Mouse (Mus musculus) midbrain, postnatal 0 days (tissue): ENCODE data around the gene Fv1. TPM values are rescaled to one million over a fixed set of nuclear protein-coding genes. Genes with fewer than 3 reads are reported as not detected.

ENCODE experiments used
- ATAC-seq: fragments of 200-750 bp; cut with Nextera tagmentation; 2 replicates; pipeline ENCODE4 v1.8.0; 2017; ENCODE audit warnings: moderate number of reproducible peaks, mild to moderate bottlenecking, moderate TSS enrichment, moderate library complexity; ENCODE audit not compliant: low FRiP score
- DNase-seq: peaks from one replicate; pipeline ENCODE4 v3.0.0-alpha.2; 2015; ENCODE audit warnings: low spot score
- H3K27ac ChIP-seq: fragments of 300-500 bp; sonication (generic); 2 replicates; pipeline ENCODE4 v1.5.1; 2014; ENCODE audit warnings: low read depth, mild to moderate bottlenecking, low read length, mixed read lengths
- H3K27me3 ChIP-seq: fragments of 300-500 bp; sonication (generic); 2 replicates; pipeline ENCODE4 v1.6.1; 2014; ENCODE audit warnings: low read length, control low read depth, mixed read lengths; ENCODE audit not compliant: insufficient read depth
- H3K36me3 ChIP-seq: fragments of 300-500 bp; sonication (generic); 2 replicates; pipeline ENCODE4 v1.6.1; 2014; ENCODE audit warnings: low read length, control low read depth, mixed read lengths; ENCODE audit not compliant: insufficient read depth
- H3K4me1 ChIP-seq: fragments of 300-500 bp; sonication (generic); 2 replicates; pipeline ENCODE4 v1.6.1; 2014; ENCODE audit warnings: mild to moderate bottlenecking, control low read depth, antibody characterized with exemption, low read length, mixed read lengths; ENCODE audit not compliant: insufficient read depth
- H3K4me2 ChIP-seq: fragments of 300-500 bp; sonication (generic); 2 replicates; pipeline ENCODE4 v1.6.1; 2014; ENCODE audit warnings: low read depth, mild to moderate bottlenecking, low read length, mixed read lengths; ENCODE audit not compliant: poor library complexity, severe bottlenecking
- H3K4me3 ChIP-seq: fragments of 300-500 bp; sonication (generic); 2 replicates; pipeline ENCODE4 v1.5.1; 2014; ENCODE audit warnings: low read depth, mild to moderate bottlenecking, low read length, moderate library complexity
- H3K9ac ChIP-seq: fragments of 300-500 bp; sonication (generic); replicated peaks from 2 replicates; pipeline ENCODE4 v1.6.1; 2014; ENCODE audit warnings: mild to moderate bottlenecking, low read length, moderate library complexity, mixed read lengths; ENCODE audit not compliant: poor library complexity, severe bottlenecking
- H3K9me3 ChIP-seq: fragments of 300-500 bp; sonication (generic); 2 replicates; pipeline ENCODE4 v1.6.1; 2016; ENCODE audit warnings: low read length, control low read depth
- CTCF ChIP-seq: IDR thresholded peaks from 2 replicates; pipeline ENCODE4 v1.5.1; 2016; ENCODE audit warnings: antibody characterized with exemption, mild to moderate bottlenecking
- WGBS: fragments of 180-500 bp; shearing (Covaris S2); extraction: QIAGEN DNeasy Blood & Tissue Kit; methylation state at CpG from one replicate; pipeline ENCODE4 v1.1.7; 2014; 5-methylcytosine and 5-hydroxymethylcytosine counted together
- polyA plus RNA-seq: library from polyadenylated mRNA; unstranded; fragments of >200 nt; fragmentation: Nextera tagmentation; extraction: Ambion mirVana; gene quantifications from 2 replicates; pipeline ENCODE4 v1.2.1, GENCODE M21; 2015
- total RNA-seq: library from RNA; depleted of rRNA; stranded (reverse); fragments of >200 nt; gene quantifications from 2 replicates; pipeline ENCODE4 v1.2.3, GENCODE M21; 2014

The Fv1 gene
- total and polyA plus RNA-seq, 2 experiments from 2014 or later = 3.1 to 5.0 TPM

- peak overlapping the region; percentile 80 for H3K27ac ChIP-seq
- peak; percentile 75 for ATAC-seq
- DNase-seq = peak; percentile 51
- H3K27me3 ChIP-seq = no peaks in the 10 kb centered on the region
- peak; percentile 47 for TF ChIP-seq CTCF
- H3K4me2 ChIP-seq = peak overlapping the region; percentile 51
- peak overlapping the region; percentile 53 for H3K4me3 ChIP-seq
- peaks cover 18% of the 10 kb centered on the region; the same call in 1 of the 2 replicates for H3K36me3 ChIP-seq
- peak overlapping the region; percentile 54 for H3K9ac ChIP-seq
- 7% methylated on average over 22 of the region's 22 CpGs for WGBS
- peaks cover 8% of the 10 kb centered on the region; the same call in 1 of the 2 replicates for H3K4me1 ChIP-seq
- no peaks in the 10 kb centered on the region for H3K9me3 ChIP-seq
Measured at GRCm38 (mm10) chr4:147867563-147868449, 973 bp upstream of the Fv1 start.

- ATAC-seq (no peak), DNase-seq (no peak)
- Histone ChIP-seq H3K9me3 (no peaks in the 10 kb centered on the region), H3K9ac (peak overlapping the region; percentile 51), H3K4me3 (peak overlapping the region; percentile 53), H3K4me1 (peaks cover 8% of the 10 kb centered on the region; the same call in 1 of the 2 replicates), H3K27me3 (no peaks in the 10 kb centered on the region), H3K27ac (peak overlapping the region; percentile 18; the same call in 1 of the 2 replicates), H3K4me2 (peak overlapping the region; percentile 76), H3K36me3 (peaks cover 24% of the 10 kb centered on the region)
- 13% methylated on average over 5 of the region's 5 CpGs for WGBS
- TF ChIP-seq CTCF = no peak
Measured at GRCm38 (mm10) chr4:147869238-147869637, 459 bp downstream of the Fv1 start.

GRCm38 (mm10) chr4:147875852-147876575 lies 7.2 kb downstream of the Fv1 start:
- H3K36me3 ChIP-seq = peaks cover 75% of the 10 kb centered on the region
- no peaks in the 10 kb centered on the region for H3K9me3 ChIP-seq
- H3K27me3 ChIP-seq = no peaks in the 10 kb centered on the region
- H3K4me2 ChIP-seq = no peak overlapping the region
- ATAC-seq = no peak
- no peak for TF ChIP-seq CTCF
- DNase-seq = no peak
- no peak overlapping the region for H3K9ac ChIP-seq
- no peak overlapping the region for H3K4me3 ChIP-seq
- no peaks in the 10 kb centered on the region for H3K4me1 ChIP-seq
- no peak overlapping the region for H3K27ac ChIP-seq
- WGBS = 91% methylated on average over 4 of the region's 4 CpGs

GRCm38 (mm10) chr4:147878537-147878936 lies 9.8 kb downstream of the Fv1 start:
- DNase-seq (no peak), ATAC-seq (no peak)
- H3K27me3 ChIP-seq = no peaks in the 10 kb centered on the region
- H3K4me3 ChIP-seq = no peak overlapping the region
- H3K4me2 ChIP-seq = no peak overlapping the region
- no peaks in the 10 kb centered on the region for H3K9me3 ChIP-seq
- WGBS = 93% methylated on average over 9 of the region's 9 CpGs
- no peaks in the 10 kb centered on the region for H3K4me1 ChIP-seq
- peaks cover 86% of the 10 kb centered on the region for H3K36me3 ChIP-seq
- H3K9ac ChIP-seq = no peak overlapping the region
- TF ChIP-seq CTCF = no peak
- no peak overlapping the region for H3K27ac ChIP-seq

- Histone ChIP-seq H3K36me3 (peaks cover 84% of the 10 kb centered on the region), H3K9ac (no peak overlapping the region), H3K27ac (no peak overlapping the region), H3K4me3 (no peak overlapping the region), H3K27me3 (no peaks in the 10 kb centered on the region), H3K4me1 (no peaks in the 10 kb centered on the region), H3K9me3 (no peaks in the 10 kb centered on the region), H3K4me2 (no peak overlapping the region)
- no peak for DNase-seq
- ATAC-seq = no peak
- no peak for TF ChIP-seq CTCF
- 90% methylated on average over 2 of the region's 2 CpGs for WGBS
Measured at GRCm38 (mm10) chr4:147879456-147879855, 10.7 kb downstream of the Fv1 start.

- no peak overlapping the region for H3K4me3 ChIP-seq
- 51% methylated on average over 5 of the region's 5 CpGs for WGBS
- H3K4me1 ChIP-seq = no peaks in the 10 kb centered on the region
- TF ChIP-seq CTCF = no peak
- no peak overlapping the region for H3K9ac ChIP-seq
- no peaks in the 10 kb centered on the region for H3K27me3 ChIP-seq
- peaks cover 83% of the 10 kb centered on the region for H3K36me3 ChIP-seq
- ATAC-seq (no peak), DNase-seq (no peak)
- H3K4me2 ChIP-seq = no peak overlapping the region
- no peak overlapping the region for H3K27ac ChIP-seq
- H3K9me3 ChIP-seq = no peaks in the 10 kb centered on the region
Measured at GRCm38 (mm10) chr4:147879865-147880264, 11.1 kb downstream of the Fv1 start.
